Mouse (Mus musculus): ENCODE data around the gene Nemp1. TPM values are rescaled to one million over a fixed set of nuclear protein-coding genes. Genes with fewer than 3 reads are reported as not detected.
A peak's percentile ranks its signal among the peaks of the same experiment; 100 is the strongest.

Nemp1 gene
- polyA plus RNA-seq, 1 experiment, result not detected

DNA sequence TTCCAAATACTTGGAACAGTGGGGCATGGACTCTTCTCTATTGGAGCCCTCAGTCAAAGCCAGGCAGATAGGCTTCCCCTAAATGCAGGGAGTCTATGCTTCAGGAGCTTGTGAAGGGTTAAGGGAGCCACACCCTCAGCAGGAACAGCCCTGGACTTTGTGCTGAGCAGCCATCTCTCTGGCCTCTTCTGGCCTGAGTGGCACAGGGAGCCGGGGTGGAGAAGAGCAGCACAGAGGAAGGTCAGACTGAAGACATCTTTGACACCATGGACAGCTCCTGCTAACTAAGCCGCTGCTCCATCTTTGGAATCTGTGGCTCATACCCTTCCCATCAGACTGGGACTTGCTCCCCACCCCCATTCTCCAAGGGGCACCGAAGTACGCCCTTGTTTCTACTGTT, 36.6 kb downstream of the Nemp1 start:
- no peaks in the 10 kb centered on the region for H3K4me1 ChIP-seq (ENCODE audit: control insufficient read depth, insufficient read depth, low read length)
- no peak overlapping the region for H3K4me3 ChIP-seq (ENCODE audit: insufficient read depth, low read depth, low read length)
- H3K27ac ChIP-seq (ENCODE audit: insufficient read depth, low read depth, low read length), result no peak overlapping the region
- TF ChIP-seq POLR2A (IDR thresholded peaks at IDR 0.05; ENCODE audit: insufficient read depth, low read depth, low read length) (no peak), CTCF (IDR thresholded peaks at IDR 0.05; ENCODE audit: insufficient read depth, low read depth, low read length) (no peak)
- 62% methylated on average over 4 of the region's 4 CpGs for WGBS

DNA sequence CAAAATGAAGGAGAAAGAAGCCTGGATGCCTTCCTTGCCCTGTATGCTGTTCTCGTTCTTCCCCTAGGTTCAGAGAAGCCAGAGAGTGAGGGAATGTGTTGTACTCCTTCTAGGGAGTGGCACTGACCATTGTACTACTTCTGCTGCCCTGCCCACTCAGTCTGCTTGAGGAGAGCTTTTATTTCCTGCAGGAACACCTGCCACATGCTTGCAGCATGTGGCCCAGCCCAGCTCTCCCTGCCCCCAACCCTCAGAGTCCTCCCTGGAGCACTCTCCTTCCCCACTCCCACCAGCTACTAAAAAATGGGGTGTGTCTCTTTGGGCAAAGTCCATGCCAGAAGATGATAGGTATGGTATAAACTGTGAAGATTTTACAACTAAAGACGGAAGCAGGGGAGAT, 37.6 kb downstream of the Nemp1 start:
- Histone ChIP-seq H3K27ac (ENCODE audit: insufficient read depth, low read depth, low read length) (no peak overlapping the region), H3K4me1 (ENCODE audit: control insufficient read depth, insufficient read depth, low read length) (no peaks in the 10 kb centered on the region), H3K4me3 (ENCODE audit: insufficient read depth, low read depth, low read length) (no peak overlapping the region)
- 49% methylated on average over 2 of the region's 2 CpGs for WGBS
- no peak for TF ChIP-seq POLR2A (IDR thresholded peaks at IDR 0.05; ENCODE audit: insufficient read depth, low read depth, low read length)
- TF ChIP-seq CTCF (IDR thresholded peaks at IDR 0.05; ENCODE audit: insufficient read depth, low read depth, low read length), result no peak

DNA sequence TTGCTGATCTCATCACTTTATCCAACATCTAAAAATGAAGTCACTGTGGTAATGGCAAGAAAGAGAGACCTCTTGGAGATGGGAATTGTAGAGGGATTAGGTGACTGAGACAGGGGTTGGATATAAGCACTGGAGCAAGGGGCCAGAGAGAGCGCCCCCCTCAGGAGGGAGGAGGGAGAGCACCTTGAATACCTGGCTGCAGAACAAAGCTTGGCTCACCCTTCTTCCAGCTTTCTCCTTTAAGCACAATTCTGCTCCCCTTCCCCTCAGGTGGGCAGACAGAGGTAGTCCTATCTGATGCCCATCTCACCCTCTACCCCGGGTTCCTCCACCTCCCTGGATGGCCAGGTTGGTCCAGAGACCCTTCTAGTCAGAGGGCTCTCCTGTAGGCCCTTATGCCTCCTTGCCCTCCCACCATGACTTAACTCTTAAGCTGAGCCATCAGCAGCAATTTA, 38.1 kb downstream of the Nemp1 start, which contains the start of gene Myo1a:
Gene Myo1a, plus strand, starts transcription at position 405 of the 455 bp plus-strand sequence.
- TF ChIP-seq POLR2A (IDR thresholded peaks at IDR 0.05; ENCODE audit: insufficient read depth, low read depth, low read length), result no peak
- TF ChIP-seq CTCF (IDR thresholded peaks at IDR 0.05; ENCODE audit: insufficient read depth, low read depth, low read length), result no peak
- no peaks in the 10 kb centered on the region for H3K4me1 ChIP-seq (ENCODE audit: control insufficient read depth, insufficient read depth, low read length)
- no peak within 1 kb of the TSS for H3K4me3 ChIP-seq (ENCODE audit: insufficient read depth, low read depth, low read length)
- WGBS, result 78% methylated on average over 2 of the region's 2 CpGs
- H3K27ac ChIP-seq (ENCODE audit: insufficient read depth, low read depth, low read length), result no peak within 1 kb of the TSS

DNA sequence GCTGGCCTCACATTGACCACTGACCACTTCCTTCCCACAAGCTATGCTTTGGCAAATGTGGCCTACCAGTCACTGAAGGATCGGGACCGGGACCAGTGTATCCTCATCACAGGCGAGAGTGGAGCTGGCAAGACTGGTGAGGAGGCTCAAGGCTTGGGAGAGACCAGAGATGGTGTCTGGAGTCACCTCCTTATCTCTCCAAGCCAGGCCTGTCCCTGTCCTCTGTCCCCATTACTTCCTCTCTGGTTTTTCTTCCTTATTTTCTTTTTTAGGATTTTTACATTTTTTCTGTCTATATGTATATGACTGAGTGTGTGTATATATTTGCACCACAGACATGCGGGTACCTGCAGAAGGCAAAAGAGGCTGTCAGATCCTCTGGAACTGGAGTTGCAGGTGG, 39.1 kb downstream of the Nemp1 start:
- no peak for TF ChIP-seq POLR2A (IDR thresholded peaks at IDR 0.05; ENCODE audit: insufficient read depth, low read depth, low read length)
- TF ChIP-seq CTCF (IDR thresholded peaks at IDR 0.05; ENCODE audit: insufficient read depth, low read depth, low read length), result no peak

DNA sequence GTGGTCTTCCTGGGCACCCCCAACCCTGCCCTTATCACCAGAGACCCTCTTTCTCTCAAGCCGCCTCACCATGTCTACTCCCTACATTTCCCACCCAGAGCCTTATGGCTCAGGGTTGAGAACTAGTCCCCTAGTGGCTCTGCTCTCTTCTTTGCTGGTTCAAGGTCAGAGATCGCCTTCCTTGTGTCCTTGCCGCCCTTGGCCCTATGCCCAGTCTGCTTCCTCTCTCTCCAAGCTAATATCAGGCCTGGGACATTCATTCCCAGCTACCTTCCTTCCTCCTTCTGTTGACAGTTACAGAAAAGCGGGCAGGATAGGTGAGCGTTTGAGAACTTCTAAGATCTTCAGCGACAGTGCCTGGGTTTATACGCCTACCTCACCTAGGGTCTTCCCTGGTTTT, 41.0 kb downstream of the Nemp1 start:
- 88% methylated on average over 7 of the region's 7 CpGs for WGBS
- no peaks in the 10 kb centered on the region for H3K4me1 ChIP-seq (ENCODE audit: control insufficient read depth, insufficient read depth, low read length)

More for the DNA sequence above, 39.1 kb downstream of the Nemp1 start:
- Histone ChIP-seq H3K4me3 (ENCODE audit: insufficient read depth, low read depth, low read length) (no peak overlapping the region), H3K4me1 (ENCODE audit: control insufficient read depth, insufficient read depth, low read length) (no peaks in the 10 kb centered on the region), H3K27ac (ENCODE audit: insufficient read depth, low read depth, low read length) (no peak overlapping the region)
- WGBS, result 91% methylated on average over 4 of the region's 4 CpGs

DNA sequence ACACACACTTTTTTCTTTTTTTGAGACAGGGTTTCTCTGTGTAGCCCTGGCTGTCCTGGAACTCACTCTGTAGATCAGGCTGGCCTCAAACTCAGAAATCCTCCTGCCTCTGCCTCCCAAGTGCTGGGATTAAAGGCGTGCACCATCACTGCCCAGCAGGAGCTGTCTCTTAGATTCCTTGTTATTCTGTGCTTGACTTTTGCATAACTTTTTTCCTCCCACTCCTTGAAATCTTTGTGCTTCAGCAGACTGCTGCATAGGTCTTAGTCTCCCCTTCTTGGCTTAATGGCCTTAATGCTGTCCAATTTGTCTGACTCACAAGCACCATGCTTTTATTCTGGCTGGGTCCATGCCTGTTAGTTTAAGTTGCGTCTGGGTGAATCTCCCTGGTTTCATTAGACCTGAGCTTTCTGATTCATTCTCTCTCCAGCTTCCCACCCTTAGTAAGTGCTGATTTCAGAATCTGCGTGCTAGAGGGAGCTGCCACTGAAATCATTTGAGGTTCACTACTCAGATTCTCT, 42.2 kb downstream of the Nemp1 start:
- TF ChIP-seq POLR2A (IDR thresholded peaks at IDR 0.05; ENCODE audit: insufficient read depth, low read depth, low read length) (no peak), CTCF (IDR thresholded peaks at IDR 0.05; ENCODE audit: insufficient read depth, low read depth, low read length) (no peak)
- 78% methylated on average over 3 of the region's 3 CpGs for WGBS

More for the DNA sequence above, 41.0 kb downstream of the Nemp1 start:
- Histone ChIP-seq H3K27ac (ENCODE audit: insufficient read depth, low read depth, low read length) (no peak overlapping the region), H3K4me3 (ENCODE audit: insufficient read depth, low read depth, low read length) (no peak overlapping the region)
- TF ChIP-seq CTCF (IDR thresholded peaks at IDR 0.05; ENCODE audit: insufficient read depth, low read depth, low read length), result no peak
- no peak for TF ChIP-seq POLR2A (IDR thresholded peaks at IDR 0.05; ENCODE audit: insufficient read depth, low read depth, low read length)

DNA sequence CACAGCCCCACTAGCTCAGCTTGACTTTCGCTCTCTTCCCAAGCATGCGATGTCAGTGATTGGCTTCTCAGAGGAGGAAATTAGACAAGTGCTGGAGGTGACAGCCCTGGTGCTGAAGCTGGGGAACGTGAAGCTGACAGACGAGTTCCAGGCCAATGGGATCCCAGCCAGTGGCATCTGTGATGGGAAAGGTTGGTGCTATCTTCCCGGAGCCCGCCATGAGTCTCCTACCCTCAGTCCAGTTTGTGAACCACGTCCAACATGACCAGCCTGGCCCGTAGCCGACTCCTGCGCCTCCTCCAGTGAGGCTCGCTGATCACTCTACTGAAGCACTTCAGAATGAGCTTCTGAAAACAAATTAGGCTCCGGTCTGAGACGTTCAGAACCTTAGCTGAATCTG, 43.6 kb downstream of the Nemp1 start:
- 91% methylated on average over 13 of the region's 13 CpGs for WGBS
- Histone ChIP-seq H3K4me1 (ENCODE audit: control insufficient read depth, insufficient read depth, low read length) (no peaks in the 10 kb centered on the region), H3K27ac (ENCODE audit: insufficient read depth, low read depth, low read length) (no peak overlapping the region), H3K4me3 (ENCODE audit: insufficient read depth, low read depth, low read length) (no peak overlapping the region)
- TF ChIP-seq POLR2A (IDR thresholded peaks at IDR 0.05; ENCODE audit: insufficient read depth, low read depth, low read length) (no peak), CTCF (IDR thresholded peaks at IDR 0.05; ENCODE audit: insufficient read depth, low read depth, low read length) (no peak)

More for the DNA sequence above, 42.2 kb downstream of the Nemp1 start:
- no peaks in the 10 kb centered on the region for H3K4me1 ChIP-seq (ENCODE audit: control insufficient read depth, insufficient read depth, low read length)
- no peak overlapping the region for H3K4me3 ChIP-seq (ENCODE audit: insufficient read depth, low read depth, low read length)
- H3K27ac ChIP-seq (ENCODE audit: insufficient read depth, low read depth, low read length), result no peak overlapping the region

DNA sequence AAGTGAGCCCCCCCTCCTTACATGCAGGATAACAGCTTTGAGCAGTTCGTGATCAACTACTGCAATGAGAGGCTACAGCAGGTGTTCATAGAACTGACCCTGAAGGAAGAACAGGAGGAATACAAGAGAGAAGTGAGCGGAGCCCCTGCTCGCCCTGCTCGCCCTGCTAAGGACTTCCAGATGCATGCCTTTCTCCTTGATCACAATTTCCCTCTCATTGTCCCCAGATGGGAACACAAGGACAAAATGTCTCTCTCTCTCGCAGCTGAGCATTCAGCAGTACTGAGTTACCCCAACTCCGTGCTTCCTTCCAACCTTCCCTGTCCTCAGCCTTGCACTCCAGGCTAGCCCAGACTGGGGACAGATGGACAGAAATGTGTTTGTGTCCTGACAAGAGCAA, 46.0 kb downstream of the Nemp1 start:
- H3K27ac ChIP-seq (ENCODE audit: insufficient read depth, low read depth, low read length), result no peak overlapping the region
- H3K4me1 ChIP-seq (ENCODE audit: control insufficient read depth, insufficient read depth, low read length), result no peaks in the 10 kb centered on the region
- 86% methylated on average over 6 of the region's 6 CpGs for WGBS
- no peak overlapping the region for H3K4me3 ChIP-seq (ENCODE audit: insufficient read depth, low read depth, low read length)
- TF ChIP-seq POLR2A (IDR thresholded peaks at IDR 0.05; ENCODE audit: insufficient read depth, low read depth, low read length) (no peak), CTCF (IDR thresholded peaks at IDR 0.05; ENCODE audit: insufficient read depth, low read depth, low read length) (no peak)

DNA sequence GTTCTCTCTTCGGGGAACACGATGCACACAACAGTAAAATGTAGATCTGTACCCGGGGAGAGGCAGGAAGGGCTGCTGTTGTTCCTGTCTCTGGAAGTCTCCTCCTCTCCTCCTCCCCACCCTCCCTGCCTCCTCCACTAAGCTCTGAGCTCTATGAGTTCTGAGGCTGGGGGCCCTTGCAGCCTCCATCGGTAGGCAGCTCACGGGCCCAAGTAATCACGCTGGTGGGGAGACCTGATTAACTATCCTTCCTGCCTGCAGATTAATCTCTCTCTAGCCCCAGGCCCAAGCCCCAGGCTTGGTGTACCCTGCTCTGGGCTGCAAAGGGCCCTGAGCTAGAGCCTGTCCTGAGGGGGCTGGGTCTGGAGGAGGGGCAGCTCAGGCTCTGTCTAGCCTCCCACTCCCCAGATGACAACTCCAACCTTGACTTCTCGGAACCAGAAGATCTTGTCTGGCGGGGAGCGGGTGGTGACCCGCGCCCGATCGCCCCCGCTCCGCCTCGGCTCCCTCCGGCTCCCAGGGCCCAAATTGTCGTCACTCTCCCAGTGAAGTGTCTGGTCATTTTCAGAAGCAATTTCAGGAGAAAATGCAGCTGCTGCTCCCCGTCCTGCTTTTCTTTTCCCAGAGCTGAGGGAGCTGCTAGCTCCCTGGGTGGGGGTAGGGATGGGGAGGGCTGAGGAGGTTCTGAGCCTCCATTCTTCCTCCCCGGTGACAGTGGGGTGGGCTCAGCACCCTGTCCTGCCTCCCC, 55.1 kb downstream of the Nemp1 start:
- 0 out of 2 replicates have a peak overlapping the region, but pooled peaks have one; percentile 54 for H3K27ac ChIP-seq (ENCODE audit: insufficient read depth, low read depth, low read length)
- 30% methylated on average over 20 of the region's 20 CpGs for WGBS
- H3K4me1 ChIP-seq (ENCODE audit: control insufficient read depth, insufficient read depth, low read length), result peaks cover 28% of the 10 kb centered on the region
- peak overlapping the region; percentile 8; the same call in 1 of the 2 replicates for H3K4me3 ChIP-seq (ENCODE audit: insufficient read depth, low read depth, low read length)
- no peak for TF ChIP-seq POLR2A (IDR thresholded peaks at IDR 0.05; ENCODE audit: insufficient read depth, low read depth, low read length)
- TF ChIP-seq CTCF (IDR thresholded peaks at IDR 0.05; ENCODE audit: insufficient read depth, low read depth, low read length), result no peak

Data from olfactory bulb, adult 2 months (tissue).